Mouse (Mus musculus): ENCODE data around the gene Prg3. TPM values are rescaled to one million over a fixed set of nuclear protein-coding genes. Genes with fewer than 3 reads are reported as not detected.

Gene Prg3
- not detected for polyA plus RNA-seq (2014; fragmentation: Illumina TruSeq; extraction: RNeasy Lipid Tissue Mini Kit (QIAGEN cat#74804); ENCODE audit: low read depth, low replicate concordance)

DNA sequence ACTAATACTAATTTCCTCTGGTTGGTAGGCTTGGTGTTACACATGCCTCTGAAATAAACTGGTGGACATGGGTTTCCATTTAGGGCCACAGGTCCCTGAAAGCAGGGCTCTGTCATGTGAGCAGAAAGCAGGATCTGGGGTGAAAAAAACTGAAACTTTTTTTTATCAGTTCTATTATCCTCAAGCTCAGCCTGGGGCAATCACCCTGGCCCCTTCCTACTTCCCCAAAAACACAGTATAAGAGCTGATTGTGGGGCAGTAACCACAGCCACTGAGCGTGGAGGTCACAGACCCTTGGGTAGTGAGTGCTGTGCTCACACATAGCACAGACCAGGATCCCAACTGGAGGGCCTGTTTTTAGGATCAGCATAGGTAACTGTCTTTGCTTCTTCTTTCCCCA, at the start of gene Prg3:
Prg3 (plus strand) TSS at position 286 of the 400 bp plus-strand sequence.

DNA sequence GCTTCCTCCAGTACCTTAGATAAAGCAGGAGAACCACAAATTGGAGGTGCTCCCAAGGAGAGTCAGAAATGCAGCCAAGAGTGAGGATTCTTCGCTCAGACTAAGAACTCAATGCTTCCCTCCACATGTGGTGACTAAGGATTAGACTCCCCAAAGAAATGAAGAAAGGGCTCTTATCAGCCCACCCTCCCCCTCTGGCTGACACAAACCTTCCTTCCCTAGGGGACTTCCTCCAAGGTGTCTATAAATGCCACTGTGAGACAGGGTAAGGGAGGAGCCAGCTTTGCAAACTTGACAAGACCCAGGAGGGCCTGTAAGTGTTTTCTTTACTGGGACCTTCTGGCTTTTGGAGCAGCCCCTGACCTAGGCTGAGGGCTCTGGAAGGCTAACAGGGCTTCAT, 7.8 kb upstream of the Prg3 start, which contains the start of gene Prg2:
Prg2 (plus strand) TSS at position 274 of the 400 bp plus-strand sequence.

DNA sequence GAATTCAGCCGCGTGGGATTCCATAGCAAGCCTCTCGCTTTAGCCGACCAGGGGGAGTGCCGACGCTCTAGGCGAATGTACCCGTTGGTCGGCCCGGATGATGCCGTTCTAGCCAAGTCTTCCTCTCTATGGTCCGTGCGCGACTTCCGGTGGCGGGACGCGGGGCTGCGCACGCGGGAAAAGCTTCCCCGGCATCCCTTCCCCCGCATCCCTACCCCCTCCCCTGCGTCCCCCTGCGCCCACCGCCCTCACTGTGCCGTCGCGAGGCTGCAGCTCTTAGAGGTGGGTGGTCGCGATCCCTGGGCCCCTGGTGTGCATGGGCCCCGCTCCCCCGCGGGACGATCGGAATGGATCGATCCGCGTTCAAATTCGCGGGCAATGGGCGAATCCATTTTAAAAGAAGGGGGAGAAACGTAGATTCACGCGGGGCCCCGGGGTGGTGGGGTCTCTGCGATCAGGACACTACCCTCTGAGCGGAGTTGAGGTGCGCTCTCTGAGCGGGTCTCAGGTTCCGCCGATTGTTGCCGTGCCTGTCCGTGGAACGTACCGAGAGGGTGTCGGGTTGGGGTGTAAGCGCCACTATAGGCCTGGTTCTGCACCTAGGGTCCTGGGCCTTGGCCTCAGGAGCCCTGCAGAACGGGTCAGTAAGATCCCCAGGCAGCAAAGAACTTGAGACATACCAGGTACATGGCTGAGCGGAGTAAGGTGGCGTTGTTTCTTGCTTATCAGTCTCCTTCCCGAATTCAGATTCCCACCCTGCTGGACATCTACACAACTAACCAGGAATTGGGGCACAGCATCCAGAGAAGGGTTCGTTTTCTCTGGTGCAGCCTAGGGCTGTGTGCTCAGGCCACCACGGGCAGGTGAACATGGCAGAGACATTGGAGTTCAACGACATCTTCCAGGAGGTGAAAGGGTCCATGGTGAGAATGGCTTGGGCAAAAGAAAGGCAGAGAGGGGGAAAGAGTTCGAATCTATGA, 49.3 kb downstream of the Prg3 start, which contains the start of the genes Ssrp1 and P2rx3:
Ssrp1 (plus strand) TSS at position 188 of the 980 bp plus-strand sequence.
P2rx3 (minus strand) TSS at position 416 of the 980 bp plus-strand sequence.

Other genes starting within 250 kb of the Prg3 start
- gene Gm19426, start 244.6 kb upstream of the Prg3 start, polyA plus RNA-seq (2014; fragmentation: Illumina TruSeq; extraction: RNeasy Lipid Tissue Mini Kit (QIAGEN cat#74804); ENCODE audit: low read depth, low replicate concordance) = 4.8 TPM
- 379 TPM for gene Serping1, start 212.8 kb upstream of the Prg3 start, polyA plus RNA-seq (2014; fragmentation: Illumina TruSeq; extraction: RNeasy Lipid Tissue Mini Kit (QIAGEN cat#74804); ENCODE audit: low read depth, low replicate concordance)
- gene Ube2l6, start 189.4 kb upstream of the Prg3 start, polyA plus RNA-seq (2014; fragmentation: Illumina TruSeq; extraction: RNeasy Lipid Tissue Mini Kit (QIAGEN cat#74804); ENCODE audit: low read depth, low replicate concordance) = 23.1 TPM
- gene Smtnl1, start 165.6 kb upstream of the Prg3 start, polyA plus RNA-seq (2014; fragmentation: Illumina TruSeq; extraction: RNeasy Lipid Tissue Mini Kit (QIAGEN cat#74804); ENCODE audit: low read depth, low replicate concordance) = 0.29 TPM
- 27.3 TPM for gene Timm10, start 161.2 kb upstream of the Prg3 start, polyA plus RNA-seq (2014; fragmentation: Illumina TruSeq; extraction: RNeasy Lipid Tissue Mini Kit (QIAGEN cat#74804); ENCODE audit: low read depth, low replicate concordance)
- gene Slc43a1, start 149.4 kb upstream of the Prg3 start, polyA plus RNA-seq (2014; fragmentation: Illumina TruSeq; extraction: RNeasy Lipid Tissue Mini Kit (QIAGEN cat#74804); ENCODE audit: low read depth, low replicate concordance) = 23.5 TPM
- 1.9 TPM for gene Rtn4rl2, start 101.5 kb upstream of the Prg3 start, polyA plus RNA-seq (2014; fragmentation: Illumina TruSeq; extraction: RNeasy Lipid Tissue Mini Kit (QIAGEN cat#74804); ENCODE audit: low read depth, low replicate concordance)
- 81.5 TPM for gene Slc43a3, start 51.6 kb upstream of the Prg3 start, polyA plus RNA-seq (2014; fragmentation: Illumina TruSeq; extraction: RNeasy Lipid Tissue Mini Kit (QIAGEN cat#74804); ENCODE audit: low read depth, low replicate concordance)
- gene Prg2, start 7.8 kb upstream of the Prg3 start, polyA plus RNA-seq (2014; fragmentation: Illumina TruSeq; extraction: RNeasy Lipid Tissue Mini Kit (QIAGEN cat#74804); ENCODE audit: low read depth, low replicate concordance) = not detected
- gene Ssrp1, start 49.0 kb downstream of the Prg3 start, polyA plus RNA-seq (2014; fragmentation: Illumina TruSeq; extraction: RNeasy Lipid Tissue Mini Kit (QIAGEN cat#74804); ENCODE audit: low read depth, low replicate concordance) = 82.4 TPM
- 3.6 TPM for gene P2rx3, start 49.2 kb downstream of the Prg3 start, polyA plus RNA-seq (2014; fragmentation: Illumina TruSeq; extraction: RNeasy Lipid Tissue Mini Kit (QIAGEN cat#74804); ENCODE audit: low read depth, low replicate concordance)
- 56.4 TPM for gene Tnks1bp1, start 59.8 kb downstream of the Prg3 start, polyA plus RNA-seq (2014; fragmentation: Illumina TruSeq; extraction: RNeasy Lipid Tissue Mini Kit (QIAGEN cat#74804); ENCODE audit: low read depth, low replicate concordance)
- 8.9 TPM for gene Aplnr, start 148.0 kb downstream of the Prg3 start, polyA plus RNA-seq (2014; fragmentation: Illumina TruSeq; extraction: RNeasy Lipid Tissue Mini Kit (QIAGEN cat#74804); ENCODE audit: low read depth, low replicate concordance)
- 0.22 TPM for gene Lrrc55, start 209.0 kb downstream of the Prg3 start, polyA plus RNA-seq (2014; fragmentation: Illumina TruSeq; extraction: RNeasy Lipid Tissue Mini Kit (QIAGEN cat#74804); ENCODE audit: low read depth, low replicate concordance)